Mouse (Mus musculus) hindbrain, postnatal 0 days (tissue): ENCODE measurements at regions not wholly inside any gene's neighbourhood (a gene's known extent, or its start where the extent isn't known, plus 50 kb on each side); places are given as distances from the start of the nearest gene placed in this dataset.

Source experiments
- ATAC-seq: fragments of 200-750 bp; cut with Nextera tagmentation; 2 replicates; pipeline ENCODE4 v1.8.0; 2017; ENCODE audit warnings: mild to moderate bottlenecking, moderate TSS enrichment, moderate library complexity
- DNase-seq: peaks from one replicate; pipeline ENCODE4 v3.0.0-alpha.2; 2015; ENCODE audit warnings: low spot score
- H3K27ac ChIP-seq: fragments of 300-500 bp; sonication (generic); 2 replicates; pipeline ENCODE4 v1.5.1; 2014; ENCODE audit warnings: mild to moderate bottlenecking
- H3K27me3 ChIP-seq: fragments of 300-500 bp; sonication (generic); 2 replicates; pipeline ENCODE4 v1.6.1; 2014; ENCODE audit warnings: low read length, mixed read lengths; ENCODE audit not compliant: insufficient read depth
- H3K36me3 ChIP-seq: fragments of 300-500 bp; sonication (generic); 2 replicates; pipeline ENCODE4 v1.6.1; 2014; ENCODE audit warnings: low read length, mixed read lengths; ENCODE audit not compliant: insufficient read depth
- H3K4me1 ChIP-seq: fragments of 300-500 bp; sonication (generic); 2 replicates; pipeline ENCODE4 v1.6.1; 2014; ENCODE audit warnings: antibody characterized with exemption, low read length, mixed read lengths; ENCODE audit not compliant: insufficient read depth
- H3K4me2 ChIP-seq: fragments of 300-500 bp; sonication (generic); 2 replicates; pipeline ENCODE4 v1.6.1; 2014; ENCODE audit warnings: low read depth, mild to moderate bottlenecking, low read length, moderate library complexity, mixed read lengths
- H3K4me3 ChIP-seq: fragments of 300-500 bp; sonication (generic); 2 replicates; pipeline ENCODE4 v1.5.1; 2014; ENCODE audit warnings: low read length
- H3K9ac ChIP-seq: fragments of 300-500 bp; sonication (generic); replicated peaks from 2 replicates; pipeline ENCODE4 v1.6.1; 2014; ENCODE audit warnings: mild to moderate bottlenecking, low read length, moderate library complexity, mixed read lengths
- H3K9me3 ChIP-seq: fragments of 300-500 bp; sonication (generic); 2 replicates; pipeline ENCODE4 v1.6.1; 2016; ENCODE audit warnings: low read length, mixed read lengths
- CTCF ChIP-seq: IDR thresholded peaks from 2 replicates; pipeline ENCODE4 v1.5.1; 2016; ENCODE audit warnings: antibody characterized with exemption, control low read depth, low read depth
- WGBS: fragments of 180-500 bp; shearing (Covaris S2); extraction: QIAGEN DNeasy Blood & Tissue Kit; methylation state at CpG from one replicate; pipeline ENCODE4 v1.1.7; 2014; 5-methylcytosine and 5-hydroxymethylcytosine counted together

GRCm38 (mm10) chr16:9215131-9215530 is 385.2 kb downstream of the 1810013L24Rik start:
- no peak overlapping the region for H3K27ac ChIP-seq
- H3K36me3 ChIP-seq = no peaks in the 10 kb centered on the region
- no peaks in the 10 kb centered on the region for H3K27me3 ChIP-seq
- no peak for TF ChIP-seq CTCF
- H3K9me3 ChIP-seq = no peaks in the 10 kb centered on the region
- no peak overlapping the region for H3K4me2 ChIP-seq
- WGBS = 64% methylated on average over 1 of the region's 1 CpGs
- ATAC-seq (no peak), DNase-seq (no peak)
- H3K4me3 ChIP-seq = no peak overlapping the region
- no peak overlapping the region for H3K9ac ChIP-seq
- no peaks in the 10 kb centered on the region for H3K4me1 ChIP-seq

- Histone ChIP-seq H3K9ac (no peak overlapping the region), H3K4me3 (no peak overlapping the region), H3K27ac (no peak overlapping the region), H3K9me3 (no peaks in the 10 kb centered on the region), H3K4me2 (no peak overlapping the region), H3K4me1 (no peaks in the 10 kb centered on the region), H3K36me3 (no peaks in the 10 kb centered on the region), H3K27me3 (no peaks in the 10 kb centered on the region)
- ATAC-seq (no peak), DNase-seq (no peak)
- TF ChIP-seq CTCF = no peak
- WGBS = 74% methylated on average over 7 of the region's 7 CpGs
Observed at GRCm38 (mm10) chr16:9217361-9217760, 387.5 kb downstream of the 1810013L24Rik start.

- DNase-seq = no peak
- Histone ChIP-seq H3K4me2 (no peak overlapping the region), H3K4me3 (no peak overlapping the region), H3K36me3 (no peaks in the 10 kb centered on the region), H3K9me3 (no peaks in the 10 kb centered on the region), H3K4me1 (no peaks in the 10 kb centered on the region), H3K27me3 (no peaks in the 10 kb centered on the region), H3K27ac (no peak overlapping the region), H3K9ac (no peak overlapping the region)
- TF ChIP-seq CTCF = no peak
- no peak for ATAC-seq
Observed at GRCm38 (mm10) chr16:9230178-9230577, 400.3 kb downstream of the 1810013L24Rik start.

- ATAC-seq (no peak), DNase-seq (peak; percentile 25)
- no peak for TF ChIP-seq CTCF
- Histone ChIP-seq H3K4me2 (no peak overlapping the region), H3K4me3 (no peak overlapping the region), H3K9me3 (no peaks in the 10 kb centered on the region), H3K27me3 (no peaks in the 10 kb centered on the region), H3K27ac (no peak overlapping the region), H3K9ac (no peak overlapping the region), H3K36me3 (no peaks in the 10 kb centered on the region), H3K4me1 (no peaks in the 10 kb centered on the region)
- 97% methylated on average over 4 of the region's 4 CpGs for WGBS
Observed at GRCm38 (mm10) chr16:9242099-9242498, 412.2 kb downstream of the 1810013L24Rik start.

- TF ChIP-seq CTCF = no peak
- ATAC-seq (no peak), DNase-seq (no peak)
- no peak overlapping the region for H3K9ac ChIP-seq
- no peaks in the 10 kb centered on the region for H3K4me1 ChIP-seq
- no peak overlapping the region for H3K4me3 ChIP-seq
- H3K27me3 ChIP-seq = no peaks in the 10 kb centered on the region
- H3K4me2 ChIP-seq = no peak overlapping the region
- H3K27ac ChIP-seq = no peak overlapping the region
- 68% methylated on average over 3 of the region's 3 CpGs for WGBS
- no peaks in the 10 kb centered on the region for H3K9me3 ChIP-seq
- no peaks in the 10 kb centered on the region for H3K36me3 ChIP-seq
Observed at GRCm38 (mm10) chr16:9247198-9247597, 417.3 kb downstream of the 1810013L24Rik start.

- no peaks in the 10 kb centered on the region for H3K36me3 ChIP-seq
- 83% methylated on average over 1 of the region's 1 CpGs for WGBS
Observed at GRCm38 (mm10) chr16:9253054-9253453, 423.2 kb downstream of the 1810013L24Rik start.

GRCm38 (mm10) chr16:9255351-9255750 is 425.5 kb downstream of the 1810013L24Rik start:
- ATAC-seq = no peak
- TF ChIP-seq CTCF = no peak
- 45% methylated on average over 3 of the region's 3 CpGs for WGBS

More at GRCm38 (mm10) chr16:9253054-9253453, 423.2 kb downstream of the 1810013L24Rik start:
- H3K27ac ChIP-seq = no peak overlapping the region
- no peak for ATAC-seq
- no peak overlapping the region for H3K4me3 ChIP-seq
- DNase-seq = no peak
- no peak overlapping the region for H3K4me2 ChIP-seq
- no peaks in the 10 kb centered on the region for H3K27me3 ChIP-seq
- H3K9me3 ChIP-seq = no peaks in the 10 kb centered on the region
- H3K4me1 ChIP-seq = no peaks in the 10 kb centered on the region
- H3K9ac ChIP-seq = no peak overlapping the region
- no peak for TF ChIP-seq CTCF

More at GRCm38 (mm10) chr16:9255351-9255750, 425.5 kb downstream of the 1810013L24Rik start:
- no peaks in the 10 kb centered on the region for H3K9me3 ChIP-seq
- DNase-seq = no peak
- no peaks in the 10 kb centered on the region for H3K27me3 ChIP-seq
- H3K4me3 ChIP-seq = no peak overlapping the region
- no peaks in the 10 kb centered on the region for H3K4me1 ChIP-seq
- H3K36me3 ChIP-seq = no peaks in the 10 kb centered on the region
- no peak overlapping the region for H3K27ac ChIP-seq
- H3K9ac ChIP-seq = no peak overlapping the region
- H3K4me2 ChIP-seq = no peak overlapping the region
